Mouse (Mus musculus) heart, adult 2 months (tissue): ENCODE data around the gene Endod1. TPM values are rescaled to one million over a fixed set of nuclear protein-coding genes. Genes with fewer than 3 reads are reported as not detected.

Experiments used
- DNase-seq, 2 experiments: peaks; one replicate each; pipeline ENCODE4 v3.0.0; 2021
- H3K27ac ChIP-seq: fragments of 200-600 bp; 2 replicates; pipeline ENCODE4 v1.8.1; 2022
- H3K27me3 ChIP-seq: fragments of 200-500 bp; 2 replicates; pipeline ENCODE4 v1.6.1; 2012; ENCODE audit warnings: mild to moderate bottlenecking, low read length, inconsistent platforms, mixed read lengths; ENCODE audit not compliant: control insufficient read depth, insufficient read depth
- H3K36me3 ChIP-seq: fragments of 200-500 bp; 2 replicates; pipeline ENCODE4 v1.6.1; 2012; ENCODE audit warnings: low read length, inconsistent platforms; ENCODE audit not compliant: control insufficient read depth, insufficient read depth
- H3K4me1 ChIP-seq: fragments of 200-500 bp; 2 replicates; pipeline ENCODE4 v1.6.1; 2011; ENCODE audit warnings: low read length; ENCODE audit not compliant: control insufficient read depth, insufficient read depth
- H3K4me3 ChIP-seq: fragments of 200-600 bp; 2 replicates; pipeline ENCODE4 v1.8.1; 2022
- H3K79me2 ChIP-seq: fragments of 200-500 bp; replicated peaks from 2 replicates; pipeline ENCODE4 v1.6.1; 2012; ENCODE audit warnings: mild to moderate bottlenecking, inconsistent platforms, low read length, moderate library complexity, mixed read lengths; ENCODE audit not compliant: control insufficient read depth, insufficient read depth
- H3K9ac ChIP-seq: fragments of 200-500 bp; 2 replicates; pipeline ENCODE4 v1.6.1; 2012; ENCODE audit warnings: low read depth, mild to moderate bottlenecking, control low read depth, inconsistent platforms, low read length, mixed read lengths
- CTCF ChIP-seq: fragments of 200-600 bp; IDR thresholded peaks from 2 replicates; pipeline ENCODE4 v1.8.1; 2022; ENCODE audit warnings: antibody characterized with exemption, mild to moderate bottlenecking, moderate library complexity
- EP300 ChIP-seq: fragments of 200-500 bp; IDR thresholded peaks from 2 replicates; pipeline ENCODE4 v1.6.1; 2011; ENCODE audit warnings: low read depth, low read length, control low read depth; ENCODE audit not compliant: insufficient read depth
- POLR2A ChIP-seq: fragments of 200-500 bp; IDR thresholded peaks from 2 replicates; pipeline ENCODE4 v1.6.1; 2011; ENCODE audit warnings: mild to moderate bottlenecking, low read depth, low read length, control low read depth; ENCODE audit not compliant: insufficient read depth
- WGBS: fragments of 180-500 bp; shearing (Covaris S2); methylation state at CpG from one replicate; pipeline ENCODE4 v1.1.7; 2018; 5-methylcytosine and 5-hydroxymethylcytosine counted together
- intact Hi-C: fragments of 180-260 bp; cut with DNase I; formaldehyde crosslinking; loops from one replicate; pipeline ENCODE4 v1.15.1; 2025
- long read RNA-seq: library from polyadenylated mRNA; stranded (forward); transcript quantifications from one replicate; pipeline ENCODE4 v2.0.0, GENCODE M21; 2021
- polyA plus RNA-seq: library from polyadenylated mRNA; depleted of rRNA; stranded (reverse); fragments of >200 nt; gene quantifications from 2 replicates; pipeline ENCODE4 v1.2.3, GENCODE M21; 2012; rRNA removed
- total RNA-seq, 2 experiments: library from RNA; stranded (reverse); gene quantifications; 2 replicates each; pipeline ENCODE4 v1.2.3; 2021

Endod1 gene
- total RNA-seq: 1 to 10 TPM; 7.9 to 8.0 TPM
- polyA plus RNA-seq: 9.3 and 10.0 TPM in 2 replicates
- long read RNA-seq, full-length matches to known transcripts: 7 of 8 reads
- long read RNA-seq, partial matches to known transcripts: 1 of 8 reads
- long read RNA-seq, other reads (novel, unspliced or antisense): 0 of 8 reads

DNA sequence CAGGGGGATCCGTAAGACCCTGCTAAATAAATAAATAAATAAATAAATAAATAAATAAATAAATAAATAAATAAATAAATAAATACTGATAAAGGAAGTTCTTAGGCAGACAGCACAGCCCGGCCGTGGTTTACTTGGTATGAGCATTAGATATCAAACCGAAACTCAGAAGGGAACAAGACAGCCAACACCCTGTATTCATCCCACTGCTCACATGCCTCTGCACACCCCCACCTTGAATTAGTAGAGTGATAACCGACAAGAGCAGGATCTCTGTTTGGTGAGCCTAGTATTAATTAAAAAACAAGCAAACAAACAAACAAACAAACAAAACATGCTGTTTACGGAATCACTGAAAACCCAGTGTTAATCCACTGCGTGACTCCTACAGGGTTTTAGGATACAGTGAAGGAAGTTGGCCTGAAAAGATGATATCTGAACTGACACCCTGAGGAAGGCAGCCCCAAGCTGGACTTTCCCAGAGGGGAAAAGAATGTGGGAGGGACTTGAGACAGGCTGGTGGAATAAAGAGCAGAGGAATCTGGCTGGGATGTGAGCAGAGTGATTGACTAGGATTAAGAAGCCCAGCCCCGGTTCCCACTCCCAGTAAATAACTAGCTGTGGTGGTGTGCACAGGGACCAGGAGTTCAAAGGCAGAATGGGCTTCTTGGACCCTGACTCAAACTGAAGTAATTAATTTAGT is at the start of gene Endod1:
Gene Endod1 (minus strand): TSS at position 155 of the 703 bp plus-strand sequence.
- Histone ChIP-seq H3K79me2 (no peaks in the 10 kb centered on the region), H3K4me3 (peak within 1 kb of the TSS; percentile 84), H3K27ac (peak within 1 kb of the TSS; percentile 89), H3K9ac (peak within 1 kb of the TSS; percentile 84), H3K27me3 (no peaks in the 10 kb centered on the region), H3K4me1 (no peaks in the 10 kb centered on the region), H3K36me3 (no peaks in the 10 kb centered on the region)
- TF ChIP-seq EP300: no peak
- TF ChIP-seq POLR2A: no peak
- no peak for TF ChIP-seq CTCF
- 4% methylated on average over 8 of the region's 8 CpGs for WGBS
- peak; percentile 49 for DNase-seq
- intact Hi-C loops: loop anchor here (5.0 kb wide), 2 partner anchors 104 to 116 kb away; partner anchors contain the start of gene Sesn3

DNA sequence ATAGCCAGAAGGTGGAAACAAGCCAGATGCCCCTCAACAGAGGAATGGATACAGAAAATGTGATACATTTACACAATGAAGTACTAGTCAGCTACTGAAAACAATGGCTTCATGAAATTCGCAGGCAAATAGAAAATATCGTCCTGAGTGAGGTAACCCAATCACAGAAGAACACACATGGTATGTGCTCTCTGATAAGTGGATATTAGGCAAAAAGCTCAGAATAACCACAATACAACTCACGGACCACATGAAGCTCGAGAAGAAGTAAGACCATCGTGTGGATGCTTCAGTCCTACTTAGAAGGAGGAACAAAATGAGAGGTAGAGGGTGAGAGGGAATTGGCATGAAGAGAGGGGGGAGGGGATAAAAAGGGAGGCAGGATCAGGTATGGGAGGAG is 27.8 kb upstream of the Endod1 start:
- intact Hi-C loops: no loop called here
- Histone ChIP-seq H3K27me3 (no peaks in the 10 kb centered on the region), H3K9ac (no peak overlapping the region), H3K27ac (no peak overlapping the region), H3K79me2 (no peaks in the 10 kb centered on the region), H3K4me1 (no peaks in the 10 kb centered on the region), H3K4me3 (no peak overlapping the region), H3K36me3 (no peaks in the 10 kb centered on the region)
- 86% methylated on average over 5 of the region's 5 CpGs for WGBS
- no peak for DNase-seq
- TF ChIP-seq EP300 (no peak), POLR2A (no peak), CTCF (no peak)

DNA sequence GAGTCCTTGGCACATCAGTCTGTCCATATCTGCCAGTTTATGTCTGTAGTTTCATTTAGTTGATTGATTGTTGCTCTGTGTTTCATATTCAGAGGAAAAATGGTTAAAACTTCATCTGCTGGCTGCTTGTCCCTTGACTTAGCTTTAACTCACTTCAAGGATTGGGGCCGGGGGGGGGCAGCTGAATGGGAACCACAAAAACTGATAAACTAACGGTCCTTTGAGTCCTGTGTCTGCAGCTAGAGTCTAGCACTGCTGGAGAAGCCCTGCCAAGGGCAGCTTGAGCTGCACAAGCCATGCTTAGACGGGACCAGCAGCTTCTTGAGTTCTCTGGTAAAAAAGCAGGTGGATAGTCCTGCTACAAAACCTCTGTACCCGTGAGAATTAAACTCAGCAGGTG is 26.7 kb upstream of the Endod1 start:
- intact Hi-C loops: no loop called here
- TF ChIP-seq POLR2A (no peak), EP300 (no peak), CTCF (no peak)
- Histone ChIP-seq H3K4me3 (no peak overlapping the region), H3K27ac (no peak overlapping the region), H3K4me1 (no peaks in the 10 kb centered on the region), H3K79me2 (no peaks in the 10 kb centered on the region), H3K9ac (no peak overlapping the region), H3K27me3 (no peaks in the 10 kb centered on the region), H3K36me3 (no peaks in the 10 kb centered on the region)
- WGBS: 54% methylated on average over 4 of the region's 4 CpGs
- no peak for DNase-seq

DNA sequence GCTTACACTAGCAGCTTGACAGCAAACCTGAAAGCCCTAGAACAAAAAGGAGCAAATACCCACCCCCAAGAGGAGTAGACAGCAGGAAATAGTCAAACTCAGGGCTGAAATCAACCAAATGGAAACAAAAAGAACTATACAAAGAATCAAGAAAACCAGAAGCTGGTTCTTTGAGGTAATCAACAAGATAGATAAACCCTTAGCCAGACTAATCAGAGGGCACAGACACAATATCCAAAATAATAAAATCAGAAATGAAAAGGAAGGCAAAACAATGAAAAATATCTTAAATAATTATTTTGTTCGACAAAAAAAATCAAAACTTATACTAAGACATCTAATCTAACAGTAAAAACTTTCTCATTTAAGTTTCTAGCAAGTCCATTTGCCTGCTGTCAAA is 24.7 kb upstream of the Endod1 start:
- TF ChIP-seq POLR2A (no peak), EP300 (no peak)
- Histone ChIP-seq H3K4me3 (no peak overlapping the region), H3K4me1 (no peaks in the 10 kb centered on the region), H3K79me2 (no peaks in the 10 kb centered on the region), H3K27me3 (no peaks in the 10 kb centered on the region), H3K27ac (no peak overlapping the region), H3K36me3 (no peaks in the 10 kb centered on the region), H3K9ac (no peak overlapping the region)
- 55% methylated on average over 1 of the region's 1 CpGs for WGBS
- no peak for DNase-seq
- intact Hi-C loops: no loop called here

DNA sequence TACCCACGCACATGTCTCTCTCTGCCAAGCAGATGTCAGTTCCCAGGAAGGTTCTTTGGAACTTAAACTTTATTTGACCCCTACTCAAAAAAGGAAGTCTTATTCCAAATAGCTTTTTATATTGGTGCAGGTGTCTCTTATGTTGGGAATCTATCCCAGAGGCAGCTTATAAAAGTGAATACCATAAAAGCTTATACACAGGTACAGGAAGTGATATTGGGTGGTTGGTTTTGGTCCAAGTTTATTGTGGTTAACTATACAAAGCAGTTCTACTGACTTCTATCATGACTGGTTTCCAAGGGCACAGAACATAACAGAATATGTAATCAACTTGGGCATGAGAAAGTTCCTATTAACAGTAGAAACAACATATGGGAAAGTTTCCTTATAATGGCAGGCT is 20.8 kb upstream of the Endod1 start:
- Histone ChIP-seq H3K9ac (no peak overlapping the region), H3K36me3 (no peaks in the 10 kb centered on the region), H3K27me3 (no peaks in the 10 kb centered on the region), H3K4me1 (no peaks in the 10 kb centered on the region), H3K4me3 (no peak overlapping the region), H3K79me2 (no peaks in the 10 kb centered on the region), H3K27ac (no peak overlapping the region)
- DNase-seq: no peak
- TF ChIP-seq EP300 (no peak), CTCF (no peak), POLR2A (no peak)
- WGBS: 65% methylated on average over 1 of the region's 1 CpGs
- intact Hi-C loops: no loop called here

DNA sequence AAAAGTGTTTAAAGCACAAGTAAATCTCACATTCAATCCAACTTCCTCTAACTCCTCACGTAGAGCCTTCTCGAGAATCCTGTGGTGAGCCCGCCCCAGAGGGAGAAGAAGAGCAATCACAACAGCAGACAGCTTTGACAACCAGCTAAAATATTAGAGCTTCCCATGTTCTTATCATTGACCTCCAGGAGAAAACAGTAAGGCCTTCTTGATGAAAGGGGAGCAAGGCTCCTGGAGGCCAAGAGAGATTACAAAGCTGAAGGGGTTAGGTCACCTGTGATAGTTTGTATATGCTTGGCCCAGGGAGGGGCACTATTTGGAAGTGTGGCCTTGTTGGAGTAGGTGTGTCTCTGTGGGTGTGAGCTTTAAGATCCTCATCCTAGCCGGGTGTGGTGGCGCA is 19.1 kb upstream of the Endod1 start:
- H3K4me1 ChIP-seq: no peaks in the 10 kb centered on the region; the same call in 1 of the 2 replicates
- H3K27me3 ChIP-seq: no peaks in the 10 kb centered on the region
- no peak for DNase-seq
- TF ChIP-seq CTCF (no peak), POLR2A (no peak), EP300 (no peak)
- no peak overlapping the region for H3K27ac ChIP-seq
- no peaks in the 10 kb centered on the region for H3K79me2 ChIP-seq
- intact Hi-C loops: no loop called here
- no peak overlapping the region for H3K9ac ChIP-seq
- H3K4me3 ChIP-seq: no peak overlapping the region
- H3K36me3 ChIP-seq: peaks cover 1% of the 10 kb centered on the region; the same call in 1 of the 2 replicates
- 90% methylated on average over 5 of the region's 5 CpGs for WGBS
